Mouse (Mus musculus) heart, postnatal 0 days (tissue): ENCODE results near the gene Alcam. TPM values are rescaled to one million over a fixed set of nuclear protein-coding genes. Genes with fewer than 3 reads are reported as not detected.

Source experiments
- ATAC-seq: fragments of 200-750 bp; cut with Nextera tagmentation; 2 replicates; pipeline ENCODE4 v1.8.0; 2017; ENCODE audit warnings: low read depth, moderate number of reproducible peaks, moderate library complexity; ENCODE audit not compliant: insufficient read depth
- DNase-seq: peaks from one replicate; pipeline ENCODE4 v3.0.0-alpha.2; 2016; ENCODE audit warnings: low spot score
- H3K27ac ChIP-seq: fragments of 300-500 bp; sonication (generic); 2 replicates; pipeline ENCODE4 v1.5.1; 2014; ENCODE audit warnings: low read depth, mild to moderate bottlenecking
- H3K27me3 ChIP-seq: fragments of 300-500 bp; sonication (generic); 2 replicates; pipeline ENCODE4 v1.6.1; 2014; ENCODE audit warnings: low read length, mixed read lengths; ENCODE audit not compliant: control insufficient read depth, insufficient read depth
- H3K36me3 ChIP-seq: fragments of 300-500 bp; sonication (generic); replicated peaks from 2 replicates; pipeline ENCODE4 v1.6.1; 2014; ENCODE audit warnings: low read length, mixed read lengths; ENCODE audit not compliant: control insufficient read depth, insufficient read depth
- H3K4me1 ChIP-seq: fragments of 300-500 bp; sonication (generic); 2 replicates; pipeline ENCODE4 v1.6.1; 2014; ENCODE audit warnings: antibody characterized with exemption; ENCODE audit not compliant: control insufficient read depth, insufficient read depth
- H3K4me2 ChIP-seq: fragments of 300-500 bp; sonication (generic); 2 replicates; pipeline ENCODE4 v1.6.1; 2014; ENCODE audit warnings: low read depth, mild to moderate bottlenecking, low read length, moderate library complexity
- H3K4me3 ChIP-seq: fragments of 300-500 bp; sonication (generic); 2 replicates; pipeline ENCODE4 v1.5.1; 2014; ENCODE audit warnings: low read depth, low read length
- H3K9ac ChIP-seq: fragments of 300-500 bp; sonication (generic); replicated peaks from 2 replicates; pipeline ENCODE4 v1.6.1; 2014; ENCODE audit warnings: low read depth, low read length, mixed read lengths
- H3K9me3 ChIP-seq: fragments of 300-500 bp; sonication (generic); replicated peaks from 2 replicates; pipeline ENCODE4 v1.6.1; 2016; ENCODE audit warnings: low read length; ENCODE audit not compliant: control insufficient read depth
- CTCF ChIP-seq: IDR thresholded peaks from 2 replicates; pipeline ENCODE4 v1.5.1; 2016; ENCODE audit warnings: antibody characterized with exemption, control low read depth, low read depth
- EP300 ChIP-seq: IDR thresholded peaks from 2 replicates; pipeline ENCODE4 v1.6.1; 2016; ENCODE audit warnings: antibody characterized with exemption, low read depth
- WGBS: fragments of 180-500 bp; shearing (Covaris S2); extraction: QIAGEN DNeasy Blood & Tissue Kit; methylation state at CpG from one replicate; pipeline ENCODE4 v1.1.7; 2014; 5-methylcytosine and 5-hydroxymethylcytosine counted together
- polyA plus RNA-seq: library from polyadenylated mRNA; unstranded; fragments of >200 nt; fragmentation: Nextera tagmentation; extraction: Ambion mirVana; gene quantifications from 2 replicates; pipeline ENCODE4 v1.2.1, GENCODE M21; 2015
- total RNA-seq: library from RNA; depleted of rRNA; stranded (reverse); fragments of >200 nt; gene quantifications from 2 replicates; pipeline ENCODE4 v1.2.3, GENCODE M21; 2014; ENCODE audit warnings: low replicate concordance

Alcam gene
- total and polyA plus RNA-seq, 2 experiments from 2014 or later: 2.1 to 20.3 TPM

DNA sequence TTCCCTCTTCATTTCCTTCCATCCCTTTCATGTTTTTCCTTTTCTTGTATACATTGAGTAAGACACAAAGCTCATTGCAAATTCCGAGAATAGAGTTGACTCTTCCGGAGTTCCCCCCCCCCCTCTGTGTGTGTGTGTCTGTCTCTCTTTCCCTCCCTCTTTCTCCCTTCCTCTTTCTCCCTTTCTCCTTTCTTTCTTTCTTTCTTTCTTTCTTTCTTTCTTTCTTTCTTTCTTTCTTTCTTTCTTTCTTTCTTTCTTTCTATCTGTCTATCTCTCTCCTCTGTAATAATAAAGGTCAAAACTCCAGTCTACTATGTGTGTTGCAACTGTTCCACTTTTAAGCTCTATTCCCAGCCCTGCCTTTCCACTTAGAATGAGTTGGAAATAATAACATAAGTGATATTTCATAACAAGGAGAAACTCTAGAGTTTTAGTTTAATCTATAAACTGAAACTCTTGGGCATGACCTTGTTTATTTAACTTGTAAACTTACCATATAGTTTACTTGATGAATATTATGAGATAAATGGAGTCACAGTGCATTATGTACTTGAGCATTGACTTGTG, 110.3 kb downstream of the Alcam start:
- Histone ChIP-seq H3K9ac (no peak overlapping the region), H3K4me2 (no peak overlapping the region), H3K4me3 (no peak overlapping the region), H3K9me3 (no peaks in the 10 kb centered on the region), H3K27me3 (no peaks in the 10 kb centered on the region), H3K36me3 (no peaks in the 10 kb centered on the region), H3K27ac (no peak overlapping the region), H3K4me1 (no peaks in the 10 kb centered on the region)
- no peak for TF ChIP-seq CTCF
- WGBS: 40% methylated on average over 2 of the region's 2 CpGs
- DNase-seq (no peak), ATAC-seq (no peak)

DNA sequence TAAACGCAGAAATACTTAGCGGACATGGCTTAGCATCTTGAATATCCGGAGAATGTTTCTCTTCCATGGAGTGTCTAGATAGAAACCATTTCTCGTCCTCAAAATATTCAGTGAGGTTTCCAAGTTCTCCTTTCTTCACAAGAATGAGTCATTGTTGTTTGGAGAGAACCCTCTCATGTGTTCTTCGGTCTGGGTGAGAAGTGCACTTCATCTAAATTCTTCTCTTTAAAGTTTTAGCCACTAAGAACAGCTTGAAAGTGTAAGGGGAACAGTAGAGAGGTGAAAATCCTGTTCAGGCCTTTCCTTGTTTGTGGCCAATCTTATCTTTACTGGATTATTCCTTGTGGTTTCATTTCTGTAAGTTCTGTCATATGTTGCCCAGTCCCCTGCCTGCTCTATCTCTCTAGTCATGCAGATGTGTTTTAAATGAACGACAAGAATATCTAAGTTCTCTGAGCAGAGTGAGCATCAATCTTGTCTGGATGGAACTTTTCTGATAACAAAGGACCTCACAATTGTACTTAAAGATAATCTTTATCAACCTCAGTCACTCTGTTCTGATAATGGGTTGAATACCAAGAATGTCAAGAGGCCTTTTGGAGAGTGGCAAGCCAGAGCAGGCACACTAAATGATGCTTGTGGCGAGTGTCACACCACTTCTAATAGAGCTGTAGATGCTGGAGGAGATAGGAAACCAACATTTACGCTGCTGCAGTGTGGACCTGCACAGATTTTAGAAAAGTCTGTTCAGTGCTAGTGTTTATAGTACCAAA, 111.0 kb downstream of the Alcam start:
- H3K4me3 ChIP-seq: no peak overlapping the region

DNA sequence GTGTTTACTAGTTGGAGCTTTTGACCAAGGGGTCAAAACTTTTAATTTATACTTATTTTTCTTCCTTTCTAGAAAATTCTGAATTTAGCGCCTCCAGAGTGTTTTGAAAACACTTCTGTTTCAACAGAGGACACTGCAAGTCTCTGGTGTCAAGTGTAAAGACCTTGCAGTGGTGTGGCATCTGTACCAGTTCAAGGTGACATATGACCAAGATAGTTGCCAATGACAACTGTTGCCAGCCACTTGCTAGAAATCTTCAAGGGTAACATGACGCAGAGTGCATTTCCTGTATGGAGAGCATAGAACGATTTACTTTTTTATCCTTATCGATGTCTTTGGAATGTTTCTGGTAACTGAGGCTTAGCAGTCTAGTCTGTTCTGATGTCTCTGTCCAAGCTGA, 119.8 kb downstream of the Alcam start:
- WGBS: 40% methylated on average over 4 of the region's 4 CpGs
- Histone ChIP-seq H3K9me3 (no peaks in the 10 kb centered on the region), H3K27me3 (no peaks in the 10 kb centered on the region), H3K4me1 (0 out of 2 replicates have a peak, but pooled peaks cover 3% of the 10 kb centered on the region), H3K36me3 (no peaks in the 10 kb centered on the region), H3K27ac (no peak overlapping the region), H3K4me3 (no peak overlapping the region), H3K9ac (no peak overlapping the region), H3K4me2 (no peak overlapping the region)
- ATAC-seq (no peak), DNase-seq (peak; percentile 16)
- TF ChIP-seq CTCF (no peak), EP300 (no peak)

More for the DNA sequence above, 111.0 kb downstream of the Alcam start:
- ATAC-seq: no peak
- H3K36me3 ChIP-seq: no peaks in the 10 kb centered on the region
- TF ChIP-seq CTCF: no peak
- no peak overlapping the region for H3K4me2 ChIP-seq
- no peak overlapping the region for H3K9ac ChIP-seq
- H3K9me3 ChIP-seq: no peaks in the 10 kb centered on the region
- H3K4me1 ChIP-seq: no peaks in the 10 kb centered on the region
- no peaks in the 10 kb centered on the region for H3K27me3 ChIP-seq
- WGBS: 43% methylated on average over 8 of the region's 8 CpGs
- DNase-seq: no peak
- no peak overlapping the region for H3K27ac ChIP-seq

DNA sequence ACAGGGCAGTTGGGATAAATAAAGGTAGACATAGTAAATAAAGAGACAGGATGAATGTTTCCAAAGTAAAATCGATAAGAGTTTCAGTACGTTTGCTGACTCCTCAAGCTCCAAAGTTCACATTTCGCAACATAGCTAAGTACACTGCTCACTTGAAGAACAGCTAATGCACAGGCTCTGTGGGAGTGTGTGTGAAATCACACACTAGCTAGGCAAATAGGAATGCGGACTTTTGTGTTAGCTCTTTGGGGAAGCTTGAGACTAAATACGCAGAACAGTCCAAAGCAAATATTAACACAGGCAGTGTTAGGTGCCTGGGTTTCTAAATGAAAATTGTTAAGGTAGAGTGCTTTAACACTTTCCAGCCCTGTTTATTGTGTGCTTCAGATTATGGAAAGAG, 120.2 kb downstream of the Alcam start:
- Histone ChIP-seq H3K9ac (no peak overlapping the region), H3K9me3 (no peaks in the 10 kb centered on the region), H3K27me3 (no peaks in the 10 kb centered on the region), H3K4me3 (no peak overlapping the region), H3K36me3 (no peaks in the 10 kb centered on the region), H3K4me1 (0 out of 2 replicates have a peak, but pooled peaks cover 3% of the 10 kb centered on the region), H3K27ac (no peak overlapping the region), H3K4me2 (no peak overlapping the region)
- 72% methylated on average over 5 of the region's 5 CpGs for WGBS
- TF ChIP-seq CTCF (no peak), EP300 (no peak)
- DNase-seq (no peak), ATAC-seq (no peak)

DNA sequence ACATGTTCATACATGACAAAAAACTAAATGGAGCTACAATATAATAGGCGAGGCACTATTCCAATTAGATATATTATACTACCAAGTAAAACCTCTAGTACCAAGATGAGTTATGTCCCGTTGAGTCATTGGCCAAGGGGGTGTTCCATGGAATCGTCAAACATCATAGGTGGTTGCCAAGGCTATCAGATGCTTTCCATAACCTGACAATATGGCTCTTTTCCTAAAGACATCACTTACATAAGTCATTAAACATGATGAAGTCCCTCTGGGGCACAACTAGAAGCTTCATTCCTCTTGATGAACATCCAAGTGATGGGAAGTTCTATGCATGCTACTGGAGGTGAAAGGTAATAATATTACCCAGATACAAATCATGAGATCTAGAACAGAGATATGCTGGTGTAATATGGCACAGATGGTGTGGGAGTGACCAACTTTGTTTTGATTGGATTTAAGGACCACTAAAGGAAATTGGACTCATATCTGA, 122.5 kb downstream of the Alcam start:
- no peaks in the 10 kb centered on the region for H3K9me3 ChIP-seq
- H3K4me1 ChIP-seq: 0 out of 2 replicates have a peak, but pooled peaks cover 3% of the 10 kb centered on the region
- no peak overlapping the region for H3K9ac ChIP-seq
- no peak overlapping the region for H3K27ac ChIP-seq
- H3K4me2 ChIP-seq: no peak overlapping the region
- ATAC-seq (no peak), DNase-seq (no peak)
- H3K36me3 ChIP-seq: no peaks in the 10 kb centered on the region
- WGBS: 86% methylated on average over 3 of the region's 3 CpGs
- H3K27me3 ChIP-seq: no peaks in the 10 kb centered on the region
- TF ChIP-seq EP300 (no peak), CTCF (no peak)
- H3K4me3 ChIP-seq: no peak overlapping the region
